Comparison of ENCODE assay signal across 30 mouse cellular contexts in the genomic region with DNA sequence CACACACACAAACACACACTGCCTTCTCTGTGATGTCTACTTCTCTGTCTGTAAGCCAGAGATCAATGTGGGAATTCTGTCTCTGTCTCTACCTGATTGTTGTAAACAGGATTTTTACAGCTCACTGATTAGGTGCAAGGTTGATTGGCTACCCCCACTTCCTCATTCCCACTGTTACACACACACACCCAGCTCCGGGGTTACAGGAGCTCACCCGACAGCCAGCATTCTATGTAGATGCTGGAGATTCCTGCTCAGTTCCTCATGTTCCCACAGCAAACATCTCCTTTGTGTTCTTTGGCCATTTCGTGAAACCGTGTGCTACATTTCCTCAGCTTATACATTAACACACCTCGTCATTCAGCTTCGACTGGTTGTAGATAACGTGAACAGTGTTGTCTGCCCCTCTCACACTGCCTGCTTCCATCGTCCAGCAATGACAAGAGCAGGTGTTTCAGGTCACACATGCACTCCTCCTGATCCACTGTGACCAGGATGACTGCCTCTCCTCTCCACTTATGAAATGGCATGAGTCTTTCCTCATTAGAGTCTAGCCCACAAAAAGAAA.
DNase-seq lines count a peak whose midpoint lies in the region; ATAC-seq lines count a peak whose summit lies in the region.
"Had no signal": no experiment of that assay in that cellular context is flagged by ENCODE, and none has a peak within 500 bp of the region (broad histone marks: within the 10 kb centered on the region; RNA-seq: fewer than 3 reads in every experiment).

No protein-coding gene starts in this region.

- intact Hi-C loops in heart, postnatal 25 days (cut with DNase I): no loop called here

- no peak overlapping the region for H3K9ac ChIP-seq in kidney, embryonic 16.5 days (replicated peaks; ENCODE audit: low read length)
- H3K9ac ChIP-seq: embryonic facial prominence, embryonic 15.5 days; forebrain, embryonic 12.5 days; heart, embryonic 15.5 days; hindbrain, embryonic 12.5 days; liver, embryonic 14.5 days; midbrain, embryonic 12.5 days; neural tube, embryonic 13.5 days had no signal

- peak; percentile 70 for ATAC-seq in kidney, embryonic 16.5 days (ENCODE audit: low FRiP score, low TSS enrichment)
- no peak for ATAC-seq in megakaryocyte, adult 5-6 weeks (ENCODE audit: poor library complexity, severe bottlenecking)
- ATAC-seq: hindbrain, postnatal 0 days; Patski had no signal

- no peak overlapping the region for H3K27ac ChIP-seq in kidney, embryonic 16.5 days (ENCODE audit: low read length)
- H3K27ac ChIP-seq: embryonic facial prominence, embryonic 10.5 days; embryonic facial prominence, embryonic 15.5 days; forebrain, embryonic 12.5 days; heart, embryonic 10.5 days; heart, embryonic 15.5 days; hindbrain, embryonic 12.5 days; hindbrain, postnatal 0 days; liver, embryonic 14.5 days; midbrain, embryonic 12.5 days; neural tube, embryonic 13.5 days had no signal

- H3K4me3 ChIP-seq in kidney, embryonic 16.5 days (ENCODE audit: low read length): no peak overlapping the region
- peak overlapping the region; percentile 70 for H3K4me3 ChIP-seq in megakaryocyte, embryonic 14.5 days (replicated peaks)
- H3K4me3 ChIP-seq: embryonic facial prominence, embryonic 10.5 days; embryonic facial prominence, embryonic 15.5 days; forebrain, embryonic 12.5 days; heart, embryonic 10.5 days; heart, embryonic 15.5 days; hindbrain, embryonic 12.5 days; midbrain, embryonic 12.5 days; myocyte; neural tube, embryonic 13.5 days had no signal

- no peak overlapping the region for H3K4me2 ChIP-seq in kidney, embryonic 16.5 days (replicated peaks; ENCODE audit: low read depth, low read length)
- H3K4me2 ChIP-seq: embryonic facial prominence, embryonic 15.5 days; forebrain, embryonic 12.5 days; heart, embryonic 15.5 days; hindbrain, embryonic 12.5 days; midbrain, embryonic 12.5 days; neural tube, embryonic 13.5 days had no signal

- WGBS in kidney, embryonic 16.5 days: 37% methylated on average over 8 of the region's 8 CpGs
- 30% methylated on average over 8 of the region's 8 CpGs for WGBS in large intestine, adult 2 months

- DNase-seq in kidney, postnatal 25 days: no peak
- peak; percentile 24 for DNase-seq in large intestine, adult 2 months (ENCODE audit: low read depth, low spot score)
- DNase-seq in natural killer cell, adult 2 months (ENCODE audit: low spot score in 2 of 2): no peak
- DNase-seq in heart, postnatal 25 days (ENCODE audit: low spot score): no peak
- DNase-seq: adrenal gland, postnatal 10 days; cerebellum, adult 8-10 months; cerebellum, postnatal 25 days; gastrocnemius, postnatal 10 days; heart, adult 11 months; heart, postnatal 36 days; kidney, postnatal 10 days; liver; lung, adult 2 months; lung, postnatal 14 days; right cerebral cortex, postnatal 14 days had no signal

- no peaks in the 10 kb centered on the region for H3K36me3 ChIP-seq in kidney, embryonic 16.5 days (ENCODE audit: insufficient read depth, low read length)
- H3K36me3 ChIP-seq in megakaryocyte, embryonic 14.5 days (replicated peaks; ENCODE audit: low read length): no peaks in the 10 kb centered on the region
- H3K36me3 ChIP-seq: embryonic facial prominence, embryonic 10.5 days; embryonic facial prominence, embryonic 15.5 days; forebrain, embryonic 12.5 days; heart, embryonic 10.5 days; heart, embryonic 15.5 days; hindbrain, embryonic 12.5 days; midbrain, embryonic 12.5 days; neural tube, embryonic 13.5 days had no signal

- H3K27me3 ChIP-seq in kidney, embryonic 16.5 days (ENCODE audit: insufficient read depth, low read length): no peaks in the 10 kb centered on the region
- H3K27me3 ChIP-seq in megakaryocyte, embryonic 14.5 days (replicated peaks): no peaks in the 10 kb centered on the region
- H3K27me3 ChIP-seq: embryonic facial prominence, embryonic 15.5 days; forebrain, embryonic 12.5 days; heart, embryonic 15.5 days; hindbrain, embryonic 12.5 days; midbrain, embryonic 12.5 days; neural tube, embryonic 13.5 days; Patski had no signal

- no peaks in the 10 kb centered on the region for H3K4me1 ChIP-seq in kidney, embryonic 16.5 days (ENCODE audit: insufficient read depth, low read length)
- H3K4me1 ChIP-seq in megakaryocyte, embryonic 14.5 days: no peaks in the 10 kb centered on the region
- H3K4me1 ChIP-seq: embryonic facial prominence, embryonic 10.5 days; embryonic facial prominence, embryonic 15.5 days; forebrain, embryonic 12.5 days; heart, embryonic 10.5 days; heart, embryonic 15.5 days; hindbrain, embryonic 12.5 days; midbrain, embryonic 12.5 days; neural tube, embryonic 13.5 days had no signal

- H3K9me3 ChIP-seq in kidney, embryonic 16.5 days (ENCODE audit: low read length): no peaks in the 10 kb centered on the region
- peaks cover 11% of the 10 kb centered on the region for H3K9me3 ChIP-seq in megakaryocyte, embryonic 14.5 days
- H3K9me3 ChIP-seq: embryonic facial prominence, embryonic 10.5 days; embryonic facial prominence, embryonic 15.5 days; forebrain, embryonic 12.5 days; heart, embryonic 10.5 days; heart, embryonic 15.5 days; hindbrain, embryonic 12.5 days; midbrain, embryonic 12.5 days; neural tube, embryonic 13.5 days had no signal
